ENCODE assay signal across 8 mouse cellular contexts in genomic region chr1:191183163-191184065, GRCm38 (mm10). TPM values are rescaled to one million over a fixed set of nuclear protein-coding genes. Genes with fewer than 3 reads are reported as not detected.
DNase-seq lines count a peak whose midpoint lies in the region; ATAC-seq and TF ChIP-seq lines count a peak whose summit lies in the region.

No protein-coding gene starts in this region.

- TF ChIP-seq CTCF in brain, embryonic 14.5 days (IDR thresholded peaks at IDR 0.05; ENCODE audit: borderline replicate concordance, extremely low read depth, insufficient read depth, insufficient read length): no peak
- no peak for TF ChIP-seq CTCF in spleen, adult 2 months (IDR thresholded peaks at IDR 0.05; ENCODE audit: extremely low read depth, insufficient read depth, insufficient read length, insufficient replicate concordance)

- peaks cover 48% of the 10 kb centered on the region for H3K27me3 ChIP-seq in kidney, embryonic 14.5 days (ENCODE audit: control insufficient read depth, insufficient read depth, low read length)
- H3K27me3 ChIP-seq in limb, embryonic 14.5 days (ENCODE audit: control insufficient read depth, insufficient read depth, low read length): peaks cover 46% of the 10 kb centered on the region
- H3K27me3 ChIP-seq in midbrain, embryonic 16.5 days (ENCODE audit: control insufficient read depth, insufficient read depth, low read depth, low read length): peaks cover 49% of the 10 kb centered on the region
- peaks cover 25% of the 10 kb centered on the region for H3K27me3 ChIP-seq in spleen, adult 2 months (ENCODE audit: control insufficient read depth, insufficient read depth, low read length)

- peak overlapping the region; percentile 96 for H3K4me2 ChIP-seq in kidney, embryonic 14.5 days (replicated peaks; ENCODE audit: low read depth, low read length)
- H3K4me2 ChIP-seq in limb, embryonic 14.5 days (replicated peaks; ENCODE audit: low read depth, low read length, severe bottlenecking): peak overlapping the region; percentile 100
- H3K4me2 ChIP-seq in midbrain, embryonic 16.5 days (ENCODE audit: low read length): peak overlapping the region; percentile 98

- peak overlapping the region; percentile 65 for H3K9ac ChIP-seq in kidney, embryonic 14.5 days (ENCODE audit: low read depth, low read length)
- H3K9ac ChIP-seq in limb, embryonic 14.5 days (ENCODE audit: low read depth, low read length, severe bottlenecking): peak overlapping the region; percentile 58
- H3K9ac ChIP-seq in midbrain, embryonic 16.5 days (ENCODE audit: low read depth, low read length): peak overlapping the region; percentile 63

- peak; percentile 88 for DNase-seq in CD4-positive helper T cell, adult 2 months (ENCODE audit: low read depth, low spot score)
- peak; percentile 95 for DNase-seq in brain, embryonic 14.5 days (ENCODE audit: low read depth)
- peak; percentile 98 to 99 for DNase-seq in heart, adult 9 months (ENCODE audit: low spot score in 2 of 2)
- peak; percentile 97 for DNase-seq in limb, embryonic 14.5 days (ENCODE audit: low spot score)
- DNase-seq in spleen, adult 2 months (ENCODE audit: low read depth in 1 of 2, low spot score in 2 of 2): peak; percentile 41 to 57

- peak overlapping the region; percentile 62; the same call in 1 of the 2 replicates for H3K27ac ChIP-seq in kidney, embryonic 14.5 days (ENCODE audit: low read depth, low read length)
- no peak overlapping the region for H3K27ac ChIP-seq in limb, embryonic 14.5 days (replicated peaks; ENCODE audit: low read depth, low read length)
- H3K27ac ChIP-seq in midbrain, embryonic 16.5 days (ENCODE audit: low read length): no peak overlapping the region
- H3K27ac ChIP-seq in spleen, adult 2 months (ENCODE audit: insufficient read depth, low read length): peak overlapping the region; percentile 51

- peak; percentile 79 for ATAC-seq in erythroblast, adult 5-6 weeks (replicated peaks; ENCODE audit: low FRiP score, poor library complexity, severe bottlenecking)
- ATAC-seq in kidney, embryonic 14.5 days (ENCODE audit: low FRiP score, low TSS enrichment): peak; percentile 80
- peak; percentile 87 for ATAC-seq in limb, embryonic 14.5 days (ENCODE audit: low FRiP score, low read depth)
- peak; percentile 89 for ATAC-seq in midbrain, embryonic 16.5 days

- WGBS in kidney, embryonic 14.5 days: under 1% methylated on average over 67 of the region's 67 CpGs
- under 1% methylated on average over 52 of the region's 67 CpGs for WGBS in limb, embryonic 14.5 days
- WGBS in midbrain, embryonic 16.5 days: under 1% methylated on average over 67 of the region's 67 CpGs
- WGBS in spleen, adult 2 months: 2% methylated on average over 67 of the region's 67 CpGs

- 0 out of 2 replicates have a peak, but pooled peaks have one; percentile 50 for TF ChIP-seq POLR2A in brain, embryonic 14.5 days (IDR thresholded peaks at IDR 0.05; ENCODE audit: borderline replicate concordance, extremely low read depth, insufficient read depth, insufficient read length, poor library complexity, severe bottlenecking)
- TF ChIP-seq POLR2A in limb, embryonic 14.5 days (IDR thresholded peaks at IDR 0.05; ENCODE audit: borderline replicate concordance, extremely low read depth, insufficient read depth, insufficient read length): peak; percentile 92; the same call in 1 of the 2 replicates
- TF ChIP-seq POLR2A in spleen, adult 2 months (IDR thresholded peaks at IDR 0.05; ENCODE audit: low read depth, low read length): peak; percentile 4; the same call in 1 of the 2 replicates

- peaks cover 47% of the 10 kb centered on the region for H3K4me1 ChIP-seq in kidney, embryonic 14.5 days (ENCODE audit: control insufficient read depth, insufficient read depth, low read length)
- H3K4me1 ChIP-seq in limb, embryonic 14.5 days (ENCODE audit: control insufficient read depth, insufficient read depth, low read length): peaks cover 37% of the 10 kb centered on the region
- H3K4me1 ChIP-seq in midbrain, embryonic 16.5 days (ENCODE audit: control insufficient read depth, insufficient read depth, low read length): peaks cover 35% of the 10 kb centered on the region
- H3K4me1 ChIP-seq in spleen, adult 2 months (ENCODE audit: control insufficient read depth, insufficient read depth, insufficient read length): peaks cover 20% of the 10 kb centered on the region; the same call in 1 of the 2 replicates

- H3K9me3 ChIP-seq in kidney, embryonic 14.5 days (ENCODE audit: control insufficient read depth, low read length): no peaks in the 10 kb centered on the region
- H3K9me3 ChIP-seq in limb, embryonic 14.5 days (ENCODE audit: control insufficient read depth, low read length): no peaks in the 10 kb centered on the region
- no peaks in the 10 kb centered on the region for H3K9me3 ChIP-seq in midbrain, embryonic 16.5 days (replicated peaks; ENCODE audit: control insufficient read depth, low read length, poor library complexity, severe bottlenecking)

- peak overlapping the region; percentile 60 for H3K4me3 ChIP-seq in kidney, embryonic 14.5 days (ENCODE audit: low read length)
- H3K4me3 ChIP-seq in limb, embryonic 14.5 days (replicated peaks; ENCODE audit: low read length): peak overlapping the region; percentile 59
- peak overlapping the region; percentile 59 for H3K4me3 ChIP-seq in midbrain, embryonic 16.5 days (ENCODE audit: low read depth, low read length)
- H3K4me3 ChIP-seq in spleen, adult 2 months (ENCODE audit: extremely low read depth, insufficient read depth, insufficient read length): peak overlapping the region; percentile 65

- no peaks in the 10 kb centered on the region for H3K36me3 ChIP-seq in kidney, embryonic 14.5 days (ENCODE audit: control insufficient read depth, insufficient read depth, low read length)
- H3K36me3 ChIP-seq in limb, embryonic 14.5 days (ENCODE audit: control insufficient read depth, insufficient read depth, low read length): no peaks in the 10 kb centered on the region
- H3K36me3 ChIP-seq in midbrain, embryonic 16.5 days (ENCODE audit: control insufficient read depth, insufficient read depth, low read length): no peaks in the 10 kb centered on the region
- no peaks in the 10 kb centered on the region for H3K36me3 ChIP-seq in spleen, adult 2 months (ENCODE audit: control insufficient read depth, insufficient read depth, low read length)

RNA-seq across cellular contexts. Expression of gene Fam71a, which starts 18.8 kb away (rescaled TPM):
- not detected in 2 replicates for polyA plus RNA-seq in brain, embryonic 14.5 days (2012; rRNA removed)
- not detected in 2 replicates for total RNA-seq in erythroblast, adult 5-6 weeks (2015; ENCODE audit: low replicate concordance)
- total RNA-seq in erythroblast, adult 5-6 weeks (2017; ENCODE audit: low replicate concordance): not detected in 2 replicates
- not detected in 2 replicates for polyA plus RNA-seq in kidney, embryonic 14.5 days (2014; fragmentation: Nextera tagmentation; extraction: Ambion mirVana)
- polyA plus RNA-seq in limb, embryonic 14.5 days (2012; rRNA removed): not detected in 2 replicates
- not detected in 2 replicates for polyA plus RNA-seq in limb, embryonic 14.5 days (2014; fragmentation: Nextera tagmentation; extraction: Ambion mirVana)
- not detected in 2 replicates for polyA plus RNA-seq in midbrain, embryonic 16.5 days (2015; fragmentation: Nextera tagmentation; extraction: Ambion mirVana)
- polyA plus RNA-seq in spleen, adult 2 months (2012; rRNA removed): not detected in 2 replicates

RNA-seq across cellular contexts. Expression of gene Atf3, which starts 34.4 kb away (rescaled TPM):
- polyA plus RNA-seq in brain, embryonic 14.5 days (2012; rRNA removed): 1.0 and 1.5 TPM in 2 replicates
- total RNA-seq in erythroblast, adult 5-6 weeks (2015; ENCODE audit: low replicate concordance): 0.42 and 6.0 TPM in 2 replicates
- total RNA-seq in erythroblast, adult 5-6 weeks (2017; ENCODE audit: low replicate concordance): 3.2 and 13.4 TPM in 2 replicates
- 2.1 and 2.3 TPM in 2 replicates for polyA plus RNA-seq in kidney, embryonic 14.5 days (2014; fragmentation: Nextera tagmentation; extraction: Ambion mirVana)
- 4.4 and 5.0 TPM in 2 replicates for polyA plus RNA-seq in limb, embryonic 14.5 days (2012; rRNA removed)
- polyA plus RNA-seq in limb, embryonic 14.5 days (2014; fragmentation: Nextera tagmentation; extraction: Ambion mirVana): 5.6 and 5.9 TPM in 2 replicates
- polyA plus RNA-seq in midbrain, embryonic 16.5 days (2015; fragmentation: Nextera tagmentation; extraction: Ambion mirVana): 1.2 and 1.6 TPM in 2 replicates
- polyA plus RNA-seq in spleen, adult 2 months (2012; rRNA removed): 1.6 and 2.3 TPM in 2 replicates

Comparison
In these comparisons a context has a peak if more than half of its experiments do, and no peak if none do; other contexts are left out.
1. POLR2A ChIP-seq: peak in every context shown above with its lines; median percentile 92 in limb, embryonic 14.5 days; 50 in brain, embryonic 14.5 days; 4 in spleen, adult 2 months.
2. H3K27ac ChIP-seq: peak in kidney, embryonic 14.5 days (single experiment) and spleen, adult 2 months (single experiment); none in limb, embryonic 14.5 days (single experiment) and midbrain, embryonic 16.5 days (single experiment).
3. Peak in every context shown above with its lines, with median percentiles within 50 percentile points of each other: DNase-seq, ATAC-seq, H3K4me2 ChIP-seq, H3K4me3 ChIP-seq and H3K9ac ChIP-seq.